9 mouse cellular contexts compared by ENCODE assay signal in the genomic region with DNA sequence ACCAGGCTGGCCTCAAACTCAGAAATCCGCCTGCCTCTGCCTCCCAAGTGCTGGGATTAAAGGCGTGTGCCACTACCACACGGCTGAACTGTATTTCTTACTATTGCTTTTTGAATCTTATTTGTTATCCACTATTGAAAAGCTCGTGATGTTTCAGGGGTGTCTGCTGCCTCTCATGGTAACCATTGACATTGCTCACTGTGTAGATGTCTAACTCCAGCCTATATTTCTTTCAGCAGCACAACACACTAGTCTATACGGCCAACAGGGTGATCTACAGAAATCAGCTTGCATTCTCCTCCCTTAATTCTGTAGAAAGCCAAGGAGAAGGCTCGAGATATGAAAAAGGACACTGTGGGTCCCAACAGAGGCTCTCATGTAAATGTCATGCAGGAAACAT. TPM values are rescaled to one million over a fixed set of nuclear protein-coding genes. Genes with fewer than 3 reads are reported as not detected.
A peak's percentile ranks its signal among the peaks of the same experiment; 100 is the strongest.
DNase-seq lines count a peak whose midpoint lies in the region; ATAC-seq and TF ChIP-seq lines count a peak whose summit lies in the region.
"Had no signal": no experiment of that assay in that cellular context is flagged by ENCODE, and none has a peak within 500 bp of the region (broad histone marks: within the 10 kb centered on the region; RNA-seq: fewer than 3 reads in every experiment).

No protein-coding gene starts in this region.

- no peak overlapping the region for H3K27ac ChIP-seq in heart, embryonic 13.5 days (replicated peaks)
- H3K27ac ChIP-seq in embryonic facial prominence, embryonic 10.5 days (replicated peaks), result no peak overlapping the region
- H3K27ac ChIP-seq in hindbrain, embryonic 13.5 days, result peak overlapping the region; percentile 75
- no peak overlapping the region for H3K27ac ChIP-seq in liver, postnatal 0 days (ENCODE audit: low read depth)
- H3K27ac ChIP-seq in cerebellum, adult 2 months (ENCODE audit: insufficient read depth, low read length), result no peak overlapping the region

- peaks cover 15% of the 10 kb centered on the region for H3K4me1 ChIP-seq in heart, embryonic 13.5 days
- H3K4me1 ChIP-seq in embryonic facial prominence, embryonic 10.5 days, result peaks cover 38% of the 10 kb centered on the region
- H3K4me1 ChIP-seq in hindbrain, embryonic 13.5 days (replicated peaks), result peaks cover 35% of the 10 kb centered on the region
- peaks cover 9% of the 10 kb centered on the region for H3K4me1 ChIP-seq in liver, postnatal 0 days (ENCODE audit: insufficient read depth)
- peaks cover 5% of the 10 kb centered on the region for H3K4me1 ChIP-seq in cerebellum, adult 2 months (ENCODE audit: control insufficient read depth, insufficient read depth, low read length)

- no peak for DNase-seq in heart, adult 11 months
- no peak for DNase-seq in embryonic facial prominence, embryonic 10.5 days (ENCODE audit: low spot score)
- no peak for DNase-seq in liver, postnatal 0 days
- no peak for DNase-seq in urinary bladder, postnatal 25 days (ENCODE audit: low spot score)
- DNase-seq in cerebellum, adult 2 months, result no peak

- TF ChIP-seq CTCF in liver, postnatal 0 days (IDR thresholded peaks at IDR 0.05; ENCODE audit: low read depth), result peak; percentile 27; the same call in 1 of the 2 replicates
- TF ChIP-seq CTCF in cerebellum, adult 2 months (IDR thresholded peaks at IDR 0.05; ENCODE audit: borderline replicate concordance, insufficient read depth, low read depth, low read length), result no peak

- no peak for TF ChIP-seq POLR2A in cerebellum, adult 2 months (IDR thresholded peaks at IDR 0.05; ENCODE audit: borderline replicate concordance, insufficient read depth, low read length)

- H3K27me3 ChIP-seq in heart, embryonic 13.5 days (replicated peaks), result peaks cover 66% of the 10 kb centered on the region
- peaks cover 69% of the 10 kb centered on the region for H3K27me3 ChIP-seq in embryonic facial prominence, embryonic 10.5 days (replicated peaks; ENCODE audit: low read depth, poor library complexity, severe bottlenecking)
- peaks cover 20% of the 10 kb centered on the region for H3K27me3 ChIP-seq in hindbrain, embryonic 13.5 days
- peaks cover 6% of the 10 kb centered on the region; the same call in 1 of the 2 replicates for H3K27me3 ChIP-seq in liver, postnatal 0 days (ENCODE audit: insufficient read depth, low read length)
- H3K27me3 ChIP-seq in cerebellum, adult 2 months (ENCODE audit: control insufficient read depth, insufficient read depth, low read length), result no peaks in the 10 kb centered on the region

- H3K9ac ChIP-seq in heart, embryonic 13.5 days, result peak overlapping the region; percentile 69
- peak overlapping the region; percentile 43; the same call in 1 of the 2 replicates for H3K9ac ChIP-seq in hindbrain, embryonic 13.5 days
- peak overlapping the region; percentile 46; the same call in 1 of the 2 replicates for H3K9ac ChIP-seq in liver, postnatal 0 days (replicated peaks)

- H3K4me2 ChIP-seq in heart, embryonic 13.5 days, result peak overlapping the region; percentile 72
- H3K4me2 ChIP-seq in hindbrain, embryonic 13.5 days, result peak overlapping the region; percentile 47
- peak overlapping the region; percentile 61 for H3K4me2 ChIP-seq in liver, postnatal 0 days (ENCODE audit: low read depth, low read length)

- 73% methylated on average over 6 of the region's 6 CpGs for WGBS in heart, embryonic 13.5 days
- 82% methylated on average over 6 of the region's 6 CpGs for WGBS in embryonic facial prominence, embryonic 10.5 days
- WGBS in hindbrain, embryonic 13.5 days, result 73% methylated on average over 6 of the region's 6 CpGs
- WGBS in liver, postnatal 0 days (ENCODE audit: insufficient replicate concordance), result 63% methylated on average over 6 of the region's 6 CpGs
- 94% methylated on average over 6 of the region's 6 CpGs for WGBS in cerebellum, adult 2 months

- no peaks in the 10 kb centered on the region for H3K36me3 ChIP-seq in heart, embryonic 13.5 days
- H3K36me3 ChIP-seq in embryonic facial prominence, embryonic 10.5 days (replicated peaks), result no peaks in the 10 kb centered on the region
- H3K36me3 ChIP-seq in hindbrain, embryonic 13.5 days, result no peaks in the 10 kb centered on the region
- H3K36me3 ChIP-seq in liver, postnatal 0 days (replicated peaks; ENCODE audit: insufficient read depth, low read length), result no peaks in the 10 kb centered on the region

- H3K9me3 ChIP-seq in heart, embryonic 13.5 days, result no peaks in the 10 kb centered on the region
- H3K9me3 ChIP-seq in embryonic facial prominence, embryonic 10.5 days, result no peaks in the 10 kb centered on the region
- H3K9me3 ChIP-seq in hindbrain, embryonic 13.5 days, result no peaks in the 10 kb centered on the region
- no peaks in the 10 kb centered on the region for H3K9me3 ChIP-seq in liver, postnatal 0 days (ENCODE audit: low read length)

- no peak for TF ChIP-seq EP300 in liver, postnatal 0 days (IDR thresholded peaks at IDR 0.05; ENCODE audit: low read depth)

- ATAC-seq in heart, embryonic 13.5 days (ENCODE audit: extremely low read depth, insufficient number of reproducible peaks, low FRiP score, low TSS enrichment), result no peak
- no peak for ATAC-seq in hindbrain, embryonic 13.5 days (ENCODE audit: low FRiP score)
- no peak for ATAC-seq in liver, postnatal 0 days
- no peak for ATAC-seq in erythroid progenitor cell, adult 5-6 weeks (replicated peaks; ENCODE audit: low FRiP score, poor library complexity, severe bottlenecking)

- H3K4me3 ChIP-seq in heart, embryonic 13.5 days, result peak overlapping the region; percentile 55
- peak overlapping the region; percentile 48; the same call in 1 of the 2 replicates for H3K4me3 ChIP-seq in embryonic facial prominence, embryonic 10.5 days
- H3K4me3 ChIP-seq in hindbrain, embryonic 13.5 days, result peak overlapping the region; percentile 27; the same call in 1 of the 2 replicates
- peak overlapping the region; percentile 41 for H3K4me3 ChIP-seq in liver, postnatal 0 days (ENCODE audit: low read depth, low read length)
- H3K4me3 ChIP-seq in cerebellum, adult 2 months (replicated peaks; ENCODE audit: insufficient read depth, low read depth, low read length), result no peak overlapping the region
- H3K4me3 ChIP-seq: myocyte had no signal

RNA-seq across cellular contexts. Expression of a gene that starts 28.1 kb away (rescaled TPM):
- 181 and 206 TPM in 2 replicates for polyA plus RNA-seq in heart, embryonic 13.5 days (2015; fragmentation: Nextera tagmentation; extraction: Ambion mirVana)
- polyA plus RNA-seq in embryonic facial prominence, embryonic 10.5 days (2016; fragmentation: Nextera tagmentation; extraction: Ambion mirVana), result 118 and 125 TPM in 2 replicates
- polyA plus RNA-seq in hindbrain, embryonic 13.5 days (2015; fragmentation: Nextera tagmentation; extraction: Ambion mirVana), result 188 and 192 TPM in 2 replicates
- 112 and 119 TPM in 2 replicates for polyA plus RNA-seq in liver, postnatal 0 days (2015; fragmentation: Nextera tagmentation; extraction: Ambion mirVana)
- 75.3 and 83.0 TPM in 2 replicates for total RNA-seq in erythroid progenitor cell, adult 5-6 weeks (2015; ENCODE audit: low replicate concordance)
- 38.7 and 77.8 TPM in 2 replicates for total RNA-seq in erythroid progenitor cell, adult 5-6 weeks (2017; ENCODE audit: low replicate concordance)
- polyA plus RNA-seq in cerebellum, adult 2 months (2012; rRNA removed), result 254 and 280 TPM in 2 replicates
